Mouse (Mus musculus): ENCODE measurements around the gene Tet1. TPM values are rescaled to one million over a fixed set of nuclear protein-coding genes. Genes with fewer than 3 reads are reported as not detected.

The Tet1 gene
- polyA plus RNA-seq, 1 experiment from 2014 or later, result 0.04 TPM

GRCm38 (mm10) chr10:62881211-62881610, 27.6 kb downstream of the Tet1 start:
- Histone ChIP-seq H3K4me3 (ENCODE audit: inconsistent target) (no peak overlapping the region), H3K79me2 (ENCODE audit: inconsistent target) (no peaks in the 10 kb centered on the region), H3K27ac (no peak overlapping the region), H3K36me3 (ENCODE audit: inconsistent target) (no peaks in the 10 kb centered on the region)
- 43% methylated on average over 5 of the region's 5 CpGs for WGBS (ENCODE audit: missing documents)

- H3K27ac ChIP-seq, result no peak overlapping the region
- H3K4me3 ChIP-seq (ENCODE audit: inconsistent target), result no peak overlapping the region
- no peaks in the 10 kb centered on the region for H3K36me3 ChIP-seq (ENCODE audit: inconsistent target)
- H3K79me2 ChIP-seq (ENCODE audit: inconsistent target), result no peaks in the 10 kb centered on the region
- 90% methylated on average over 13 of the region's 13 CpGs for WGBS (ENCODE audit: missing documents)
Observed at GRCm38 (mm10) chr10:62878056-62878455, 30.7 kb downstream of the Tet1 start.

GRCm38 (mm10) chr10:62875565-62875964, 33.2 kb downstream of the Tet1 start:
- H3K27ac ChIP-seq, result no peak overlapping the region
- H3K79me2 ChIP-seq (ENCODE audit: inconsistent target), result no peaks in the 10 kb centered on the region
- no peak overlapping the region for H3K4me3 ChIP-seq (ENCODE audit: inconsistent target)
- 97% methylated on average over 4 of the region's 4 CpGs for WGBS (ENCODE audit: missing documents)
- no peaks in the 10 kb centered on the region for H3K36me3 ChIP-seq (ENCODE audit: inconsistent target)

GRCm38 (mm10) chr10:62874828-62875227, 34.0 kb downstream of the Tet1 start:
- 77% methylated on average over 4 of the region's 4 CpGs for WGBS (ENCODE audit: missing documents)
- H3K27ac ChIP-seq, result no peak overlapping the region
- H3K79me2 ChIP-seq (ENCODE audit: inconsistent target), result no peaks in the 10 kb centered on the region
- no peak overlapping the region for H3K4me3 ChIP-seq (ENCODE audit: inconsistent target)
- H3K36me3 ChIP-seq (ENCODE audit: inconsistent target), result no peaks in the 10 kb centered on the region

- Histone ChIP-seq H3K36me3 (ENCODE audit: inconsistent target) (no peaks in the 10 kb centered on the region), H3K79me2 (ENCODE audit: inconsistent target) (no peaks in the 10 kb centered on the region), H3K27ac (no peak overlapping the region), H3K4me3 (ENCODE audit: inconsistent target) (no peak overlapping the region)
- WGBS (ENCODE audit: missing documents), result 84% methylated on average over 11 of the region's 11 CpGs
Observed at GRCm38 (mm10) chr10:62866035-62866791, 42.6 kb downstream of the Tet1 start.

GRCm38 (mm10) chr10:62865167-62866034, 43.4 kb downstream of the Tet1 start:
- Histone ChIP-seq H3K36me3 (ENCODE audit: inconsistent target) (no peaks in the 10 kb centered on the region), H3K27ac (no peak overlapping the region), H3K4me3 (ENCODE audit: inconsistent target) (peak overlapping the region; percentile 2; the same call in 1 of the 2 replicates), H3K79me2 (ENCODE audit: inconsistent target) (no peaks in the 10 kb centered on the region)
- WGBS (ENCODE audit: missing documents), result 17% methylated on average over 28 of the region's 28 CpGs

GRCm38 (mm10) chr10:62863563-62863962, 45.2 kb downstream of the Tet1 start:
- Histone ChIP-seq H3K4me3 (ENCODE audit: inconsistent target) (no peak overlapping the region), H3K36me3 (ENCODE audit: inconsistent target) (no peaks in the 10 kb centered on the region), H3K79me2 (ENCODE audit: inconsistent target) (no peaks in the 10 kb centered on the region), H3K27ac (no peak overlapping the region)
- WGBS (ENCODE audit: missing documents), result 7% methylated on average over 3 of the region's 3 CpGs

- no peak overlapping the region for H3K27ac ChIP-seq
- 100% methylated on average over 1 of the region's 1 CpGs for WGBS (ENCODE audit: missing documents)
- no peak overlapping the region for H3K4me3 ChIP-seq (ENCODE audit: inconsistent target)
- no peaks in the 10 kb centered on the region for H3K36me3 ChIP-seq (ENCODE audit: inconsistent target)
- no peaks in the 10 kb centered on the region for H3K79me2 ChIP-seq (ENCODE audit: inconsistent target)
Observed at GRCm38 (mm10) chr10:62862435-62862834, 46.4 kb downstream of the Tet1 start.

GRCm38 (mm10) chr10:62858967-62859366, 49.8 kb downstream of the Tet1 start:
- Histone ChIP-seq H3K4me3 (ENCODE audit: inconsistent target) (no peak overlapping the region), H3K79me2 (ENCODE audit: inconsistent target) (no peaks in the 10 kb centered on the region), H3K27ac (no peak overlapping the region), H3K36me3 (ENCODE audit: inconsistent target) (no peaks in the 10 kb centered on the region)
- 72% methylated on average over 5 of the region's 5 CpGs for WGBS (ENCODE audit: missing documents)

GRCm38 (mm10) chr10:62856690-62857290, 52.0 kb downstream of the Tet1 start:
- Histone ChIP-seq H3K36me3 (ENCODE audit: inconsistent target) (no peaks in the 10 kb centered on the region), H3K27ac (no peak overlapping the region), H3K79me2 (ENCODE audit: inconsistent target) (no peaks in the 10 kb centered on the region), H3K4me3 (ENCODE audit: inconsistent target) (no peak overlapping the region)
- 86% methylated on average over 8 of the region's 10 CpGs for WGBS (ENCODE audit: missing documents)

GRCm38 (mm10) chr10:62854992-62855391, 53.8 kb downstream of the Tet1 start:
- Histone ChIP-seq H3K36me3 (ENCODE audit: inconsistent target) (no peaks in the 10 kb centered on the region), H3K27ac (no peak overlapping the region), H3K4me3 (ENCODE audit: inconsistent target) (no peak overlapping the region), H3K79me2 (ENCODE audit: inconsistent target) (no peaks in the 10 kb centered on the region)
- WGBS (ENCODE audit: missing documents), result 89% methylated on average over 2 of the region's 2 CpGs

GRCm38 (mm10) chr10:62854581-62854980, 54.2 kb downstream of the Tet1 start:
- no peak overlapping the region for H3K27ac ChIP-seq
- H3K36me3 ChIP-seq (ENCODE audit: inconsistent target), result no peaks in the 10 kb centered on the region
- WGBS (ENCODE audit: missing documents), result 95% methylated on average over 4 of the region's 4 CpGs
- H3K79me2 ChIP-seq (ENCODE audit: inconsistent target), result no peaks in the 10 kb centered on the region
- no peak overlapping the region for H3K4me3 ChIP-seq (ENCODE audit: inconsistent target)

GRCm38 (mm10) chr10:62851578-62851977, 57.2 kb downstream of the Tet1 start:
- no peaks in the 10 kb centered on the region for H3K79me2 ChIP-seq (ENCODE audit: inconsistent target)
- H3K4me3 ChIP-seq (ENCODE audit: inconsistent target), result no peak overlapping the region
- 93% methylated on average over 7 of the region's 7 CpGs for WGBS (ENCODE audit: missing documents)
- no peak overlapping the region for H3K27ac ChIP-seq
- H3K36me3 ChIP-seq (ENCODE audit: inconsistent target), result no peaks in the 10 kb centered on the region

GRCm38 (mm10) chr10:62851025-62851424, 57.8 kb downstream of the Tet1 start:
- Histone ChIP-seq H3K79me2 (ENCODE audit: inconsistent target) (no peaks in the 10 kb centered on the region), H3K4me3 (ENCODE audit: inconsistent target) (no peak overlapping the region), H3K36me3 (ENCODE audit: inconsistent target) (no peaks in the 10 kb centered on the region), H3K27ac (no peak overlapping the region)
- 83% methylated on average over 4 of the region's 4 CpGs for whole genome bisulfite sequencing (ENCODE audit: missing documents)

GRCm38 (mm10) chr10:62848783-62849182, 60.0 kb downstream of the Tet1 start:
- Histone ChIP-seq H3K27ac (no peak overlapping the region), H3K4me3 (ENCODE audit: inconsistent target) (no peak overlapping the region), H3K36me3 (ENCODE audit: inconsistent target) (no peaks in the 10 kb centered on the region), H3K79me2 (ENCODE audit: inconsistent target) (no peaks in the 10 kb centered on the region)
- WGBS (ENCODE audit: missing documents), result 96% methylated on average over 2 of the region's 2 CpGs

Data from macrophage (primary cell).